Mouse (Mus musculus): ENCODE measurements around the gene Ccl26. TPM values are rescaled to one million over a fixed set of nuclear protein-coding genes. Genes with fewer than 3 reads are reported as not detected.
"Not testable (repeated sequence)": the region's sequence is repeated elsewhere in the genome, so short reads cannot be mapped to it uniquely, and the experiment has no call there.

Gene Ccl26
- not detected in 2 replicates for polyA plus RNA-seq (2012; rRNA removed)

DNA sequence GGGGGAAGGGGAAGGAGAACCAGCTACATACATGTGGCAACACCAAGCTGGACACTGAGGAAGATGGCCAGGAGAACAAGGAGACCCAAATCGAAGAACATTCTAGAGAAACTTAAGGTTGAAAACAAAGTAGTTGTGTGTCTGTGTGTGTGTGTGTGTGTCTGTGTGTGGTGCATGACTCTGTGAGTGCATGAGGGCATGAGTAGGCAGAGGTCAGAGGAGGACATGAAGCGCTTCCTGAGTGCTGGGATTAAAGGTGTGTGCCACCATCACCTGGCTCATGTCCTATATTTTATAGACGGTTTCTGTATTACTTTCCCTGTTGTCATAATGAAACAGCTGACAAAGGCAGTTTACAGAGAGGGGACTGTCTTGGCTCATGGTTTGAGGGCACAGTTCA lies at the start of gene Ccl26:
Gene Ccl26 (minus strand): TSS at position 101 of the 400 bp plus-strand sequence.
- WGBS: 71% methylated on average over 3 of the region's 3 CpGs
- Histone ChIP-seq H3K4me1 (ENCODE audit: control insufficient read depth, insufficient read depth, low read length) (no peaks in the 10 kb centered on the region), H3K4me3 (replicated peaks; ENCODE audit: extremely low read depth, low read depth, low read length) (no peak within 1 kb of the TSS)
- no peak for TF ChIP-seq POLR2A (IDR thresholded peaks at IDR 0.05; ENCODE audit: borderline replicate concordance, extremely low read depth, low read depth, low read length)
- TF ChIP-seq CTCF (IDR thresholded peaks at IDR 0.05; ENCODE audit: insufficient read depth, low read length): no peak
- DNase-seq: no peak

DNA sequence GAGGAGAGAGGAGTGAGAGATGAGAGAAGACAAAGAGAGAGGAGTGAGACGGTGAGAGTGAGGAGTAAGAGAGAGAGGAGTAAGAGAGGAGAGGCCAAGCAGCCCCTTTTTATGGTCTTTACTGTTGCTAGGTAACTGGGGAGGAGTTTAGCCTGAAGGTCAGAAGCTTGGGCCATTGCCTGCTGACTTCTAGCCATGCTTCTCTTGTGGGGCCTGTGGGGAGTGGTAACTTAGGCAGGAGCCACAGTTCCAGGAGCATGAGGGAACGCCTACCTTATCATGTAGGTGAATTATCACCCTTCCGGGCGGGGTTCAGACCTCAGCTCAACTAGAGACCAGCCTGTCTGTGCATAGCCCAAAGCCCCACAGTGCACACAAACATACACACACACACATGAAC lies 46.4 kb upstream of the Ccl26 start:
- H3K4me3 ChIP-seq (replicated peaks; ENCODE audit: extremely low read depth, low read depth, low read length): no peak overlapping the region
- 73% methylated on average over 4 of the region's 4 CpGs for WGBS
- TF ChIP-seq CTCF (IDR thresholded peaks at IDR 0.05; ENCODE audit: insufficient read depth, low read length) (no peak), POLR2A (IDR thresholded peaks at IDR 0.05; ENCODE audit: borderline replicate concordance, extremely low read depth, low read depth, low read length) (no peak)
- DNase-seq: no peak
- H3K4me1 ChIP-seq (ENCODE audit: control insufficient read depth, insufficient read depth, low read length): no peaks in the 10 kb centered on the region

DNA sequence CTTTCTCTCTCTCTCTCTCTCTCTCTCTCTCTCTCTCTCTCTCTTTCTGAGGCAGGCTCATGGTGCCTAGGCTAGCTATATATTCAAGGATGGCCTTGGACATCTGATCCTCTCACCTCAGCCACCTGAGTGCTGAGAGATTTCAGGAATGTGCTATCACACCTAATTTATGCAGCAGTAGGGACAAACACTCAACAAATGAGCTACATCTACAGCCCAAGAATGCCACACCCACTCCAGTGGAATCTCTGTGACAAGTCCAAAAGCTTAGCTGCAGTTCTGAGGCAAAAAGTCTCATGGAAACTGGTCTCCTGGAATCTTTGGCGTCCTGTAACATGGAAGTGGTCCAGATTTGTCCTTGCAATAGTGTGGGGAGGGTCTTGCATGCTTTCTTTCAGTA lies 44.2 kb upstream of the Ccl26 start:
- DNase-seq: no peak
- Histone ChIP-seq H3K4me1 (ENCODE audit: control insufficient read depth, insufficient read depth, low read length) (no peaks in the 10 kb centered on the region), H3K4me3 (replicated peaks; ENCODE audit: extremely low read depth, low read depth, low read length) (no peak overlapping the region)
- TF ChIP-seq POLR2A (IDR thresholded peaks at IDR 0.05; ENCODE audit: borderline replicate concordance, extremely low read depth, low read depth, low read length) (no peak), CTCF (IDR thresholded peaks at IDR 0.05; ENCODE audit: insufficient read depth, low read length) (no peak)
- 52% methylated on average over 1 of the region's 1 CpGs for WGBS

DNA sequence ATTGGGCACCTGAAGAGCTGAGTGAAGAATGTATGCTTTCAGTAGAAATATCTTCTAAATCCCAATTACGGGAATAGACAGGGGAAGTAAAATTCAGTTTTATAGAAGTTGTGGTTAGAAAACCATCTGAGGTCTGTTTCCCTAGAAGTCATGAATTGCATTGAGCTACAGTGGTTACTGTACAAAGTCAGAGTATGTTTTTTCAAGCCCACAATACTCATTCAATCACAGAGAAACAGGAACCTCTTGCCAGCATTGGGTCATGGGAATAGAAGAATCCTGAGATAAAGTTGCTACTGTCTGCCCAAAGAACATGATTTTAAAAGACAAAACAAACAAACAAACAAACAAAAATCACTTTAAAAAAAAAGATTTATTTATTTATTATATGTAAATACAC lies 43.3 kb upstream of the Ccl26 start:
- H3K4me1 ChIP-seq (ENCODE audit: control insufficient read depth, insufficient read depth, low read length); DNase-seq; H3K4me3 ChIP-seq (replicated peaks; ENCODE audit: extremely low read depth, low read depth, low read length): not testable (repeated sequence)
- no CpG with 5 or more reads among the region's 1 CpGs for WGBS

DNA sequence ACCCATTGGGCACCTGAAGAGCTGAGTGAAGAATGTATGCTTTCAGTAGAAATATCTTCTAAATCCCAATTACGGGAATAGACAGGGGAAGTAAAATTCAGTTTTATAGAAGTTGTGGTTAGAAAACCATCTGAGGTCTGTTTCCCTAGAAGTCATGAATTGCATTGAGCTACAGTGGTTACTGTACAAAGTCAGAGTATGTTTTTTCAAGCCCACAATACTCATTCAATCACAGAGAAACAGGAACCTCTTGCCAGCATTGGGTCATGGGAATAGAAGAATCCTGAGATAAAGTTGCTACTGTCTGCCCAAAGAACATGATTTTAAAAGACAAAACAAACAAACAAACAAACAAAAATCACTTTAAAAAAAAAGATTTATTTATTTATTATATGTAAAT lies 41.3 kb upstream of the Ccl26 start:
- not testable (repeated sequence) for DNase-seq; H3K4me1 ChIP-seq (ENCODE audit: control insufficient read depth, insufficient read depth, low read length); H3K4me3 ChIP-seq (replicated peaks; ENCODE audit: extremely low read depth, low read depth, low read length)
- no CpG with 5 or more reads among the region's 1 CpGs for WGBS

DNA sequence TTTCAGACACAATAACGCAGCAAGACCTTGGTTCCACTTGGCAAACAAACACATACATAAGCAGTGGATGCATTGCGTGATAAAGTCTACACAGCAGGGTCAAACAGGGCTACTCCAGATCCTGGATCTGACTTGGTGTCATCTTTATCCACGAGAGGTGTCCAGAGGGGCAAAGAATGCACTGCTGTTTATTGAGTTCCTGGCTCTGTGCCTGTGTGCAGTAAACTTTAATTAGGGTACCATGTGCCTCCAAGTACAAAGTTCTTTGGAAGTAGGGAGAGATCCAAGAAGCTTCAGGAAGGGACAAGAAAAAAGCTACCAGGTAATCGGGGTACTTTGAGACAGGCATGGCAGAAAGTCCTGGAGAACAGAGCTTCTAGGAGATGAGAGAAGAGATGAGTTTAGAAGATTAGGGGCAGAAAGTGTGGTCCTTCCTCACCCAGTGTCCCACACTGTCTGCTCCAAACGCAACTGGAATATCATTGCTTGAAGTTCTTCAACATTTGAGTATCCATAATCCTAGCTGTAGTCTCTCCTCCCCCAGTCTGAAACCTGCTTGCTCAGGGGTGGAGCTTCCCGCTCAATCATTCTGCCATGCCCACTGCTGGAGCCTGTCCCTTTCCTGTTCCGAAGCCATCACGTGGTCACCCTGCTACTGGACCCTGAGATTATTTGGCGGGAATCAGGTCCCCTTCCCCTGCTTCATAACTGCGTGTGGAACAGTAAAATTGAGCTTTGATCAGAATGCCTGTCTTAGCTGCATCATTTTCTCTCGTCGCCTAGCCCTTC lies 26.8 kb upstream of the Ccl26 start:
- no peak for DNase-seq
- 74% methylated on average over 12 of the region's 12 CpGs for WGBS

DNA sequence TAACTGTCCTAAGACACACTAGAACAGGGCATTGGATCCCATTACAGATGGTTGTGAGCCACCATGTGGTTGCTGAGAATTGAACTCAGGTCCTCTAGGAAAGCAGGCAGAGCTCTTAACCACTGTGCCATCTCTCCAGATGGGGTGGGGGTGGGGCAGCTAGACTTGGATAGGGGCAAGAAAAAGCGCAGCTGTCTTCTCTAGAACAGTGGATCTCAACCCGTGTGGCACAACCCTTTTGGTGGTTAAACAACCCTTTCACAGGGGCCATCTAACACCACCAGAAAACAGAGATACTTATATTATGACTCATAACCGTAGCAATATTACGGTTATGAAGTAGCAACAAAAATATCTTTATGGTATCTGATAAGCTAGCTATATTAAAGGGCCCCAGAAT lies 24.4 kb upstream of the Ccl26 start:
- 86% methylated on average over 4 of the region's 4 CpGs for WGBS
- TF ChIP-seq CTCF (IDR thresholded peaks at IDR 0.05; ENCODE audit: insufficient read depth, low read length) (no peak), POLR2A (IDR thresholded peaks at IDR 0.05; ENCODE audit: borderline replicate concordance, extremely low read depth, low read depth, low read length) (no peak)
- DNase-seq: no peak
- H3K4me1 ChIP-seq (ENCODE audit: control insufficient read depth, insufficient read depth, low read length): no peaks in the 10 kb centered on the region
- H3K4me3 ChIP-seq (replicated peaks; ENCODE audit: extremely low read depth, low read depth, low read length): no peak overlapping the region

More for the DNA sequence above, 26.8 kb upstream of the Ccl26 start:
- H3K4me3 ChIP-seq (replicated peaks; ENCODE audit: extremely low read depth, low read depth, low read length): no peak overlapping the region
- H3K4me1 ChIP-seq (ENCODE audit: control insufficient read depth, insufficient read depth, low read length): no peaks in the 10 kb centered on the region
- no peak for TF ChIP-seq POLR2A (IDR thresholded peaks at IDR 0.05; ENCODE audit: borderline replicate concordance, extremely low read depth, low read depth, low read length)
- TF ChIP-seq CTCF (IDR thresholded peaks at IDR 0.05; ENCODE audit: insufficient read depth, low read length): no peak

DNA sequence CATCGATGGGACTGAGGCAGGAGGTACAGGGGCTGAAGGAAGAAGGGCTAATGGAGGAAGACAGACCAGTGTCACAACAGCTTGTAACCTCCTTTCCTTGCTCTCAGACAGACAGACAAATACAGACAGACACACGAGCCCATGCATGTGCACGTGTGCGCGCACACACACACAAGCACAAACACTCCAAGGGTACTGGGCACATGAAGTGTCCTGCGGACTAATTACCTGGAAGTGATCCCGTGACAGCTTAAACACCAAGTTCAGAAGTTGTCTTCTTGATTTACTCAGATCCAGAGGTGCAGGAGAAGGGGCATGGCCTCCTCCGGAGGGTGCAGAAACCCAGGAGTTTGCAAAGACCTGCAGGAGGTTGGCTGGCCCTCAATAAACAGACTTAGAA lies 22.3 kb upstream of the Ccl26 start:
- no peak for DNase-seq
- Histone ChIP-seq H3K4me3 (replicated peaks; ENCODE audit: extremely low read depth, low read depth, low read length) (no peak overlapping the region), H3K4me1 (ENCODE audit: control insufficient read depth, insufficient read depth, low read length) (no peaks in the 10 kb centered on the region)
- TF ChIP-seq CTCF (IDR thresholded peaks at IDR 0.05; ENCODE audit: insufficient read depth, low read length) (no peak), POLR2A (IDR thresholded peaks at IDR 0.05; ENCODE audit: borderline replicate concordance, extremely low read depth, low read depth, low read length) (no peak)
- 82% methylated on average over 8 of the region's 8 CpGs for WGBS

DNA sequence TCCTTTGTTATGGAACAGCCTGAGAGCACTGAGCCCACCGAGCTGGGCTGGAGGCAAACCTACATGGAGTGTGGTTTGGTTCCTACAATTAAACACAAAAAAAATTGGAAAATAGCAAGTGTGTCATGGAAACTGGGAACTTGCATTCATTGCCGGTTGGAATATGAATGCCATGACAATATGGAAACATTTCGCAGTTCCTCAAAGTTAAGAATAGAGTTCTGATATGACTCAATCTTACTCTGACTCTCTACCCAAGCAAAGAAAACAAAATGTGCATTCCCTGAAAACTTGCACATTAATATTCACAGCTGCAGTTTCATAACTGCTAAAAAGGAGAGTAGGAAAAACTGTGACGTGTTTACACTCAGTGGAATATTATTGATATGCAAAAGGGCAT lies 19.0 kb upstream of the Ccl26 start:
- 78% methylated on average over 4 of the region's 4 CpGs for WGBS
- no peak for TF ChIP-seq POLR2A (IDR thresholded peaks at IDR 0.05; ENCODE audit: borderline replicate concordance, extremely low read depth, low read depth, low read length)
- no peak for TF ChIP-seq CTCF (IDR thresholded peaks at IDR 0.05; ENCODE audit: insufficient read depth, low read length)

DNA sequence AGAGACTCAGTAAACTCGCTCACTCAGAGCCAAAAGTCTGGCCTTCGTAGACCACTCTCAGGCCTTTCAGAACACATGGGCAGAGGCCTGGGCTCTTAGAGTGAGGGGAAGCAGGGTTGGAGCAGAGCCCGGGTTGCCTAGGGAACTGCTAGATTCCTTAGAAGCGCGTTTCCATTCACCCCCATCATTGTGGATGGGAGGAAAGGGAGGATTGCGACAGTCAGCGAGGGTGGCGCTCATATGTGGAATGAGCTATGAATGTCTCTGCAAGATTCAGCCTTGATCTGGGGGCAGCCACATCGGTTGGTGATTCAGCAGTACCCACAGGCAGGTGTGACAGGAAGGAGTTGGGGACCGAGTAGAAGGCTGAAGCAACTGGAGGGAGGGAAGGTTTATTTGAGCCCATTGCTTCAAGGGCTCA lies 16.0 kb upstream of the Ccl26 start:
- Histone ChIP-seq H3K4me1 (ENCODE audit: control insufficient read depth, insufficient read depth, low read length) (no peaks in the 10 kb centered on the region), H3K4me3 (replicated peaks; ENCODE audit: extremely low read depth, low read depth, low read length) (no peak overlapping the region)
- no peak for TF ChIP-seq CTCF (IDR thresholded peaks at IDR 0.05; ENCODE audit: insufficient read depth, low read length)
- no peak for TF ChIP-seq POLR2A (IDR thresholded peaks at IDR 0.05; ENCODE audit: borderline replicate concordance, extremely low read depth, low read depth, low read length)
- 77% methylated on average over 10 of the region's 10 CpGs for WGBS
- DNase-seq: no peak

More for the DNA sequence above, 19.0 kb upstream of the Ccl26 start:
- Histone ChIP-seq H3K4me1 (ENCODE audit: control insufficient read depth, insufficient read depth, low read length) (no peaks in the 10 kb centered on the region), H3K4me3 (replicated peaks; ENCODE audit: extremely low read depth, low read depth, low read length) (no peak overlapping the region)
- no peak for DNase-seq
